Mouse (Mus musculus) left cerebral cortex, adult 9 months (tissue): ENCODE measurements around the gene Htt.
"Not testable (repeated sequence)": the region's sequence is repeated elsewhere in the genome, so short reads cannot be mapped to it uniquely, and the experiment has no call there.

Experiments used
- DNase-seq, 2 experiments: peaks; one replicate each; pipeline ENCODE4 v3.0.0; 2022; ENCODE audit warnings: low spot score in 2 of 2

Htt gene

DNA sequence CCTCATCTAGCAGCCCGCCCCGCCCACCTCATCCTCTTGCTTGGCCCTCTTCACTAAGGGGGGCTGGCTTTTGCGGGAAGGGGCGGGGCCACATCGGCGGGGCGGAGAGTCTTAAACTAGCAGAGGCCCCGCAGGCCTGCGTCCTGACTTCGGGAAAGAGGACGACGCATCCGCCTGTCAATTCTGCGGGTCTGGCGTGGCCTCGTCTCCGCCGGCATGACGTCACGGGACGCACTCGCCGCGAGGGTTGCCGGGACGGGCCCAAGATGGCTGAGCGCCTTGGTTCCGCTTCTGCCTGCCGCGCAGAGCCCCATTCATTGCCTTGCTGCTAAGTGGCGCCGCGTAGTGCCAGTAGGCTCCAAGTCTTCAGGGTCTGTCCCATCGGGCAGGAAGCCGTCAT, at the start of gene Htt:
Gene Htt (plus strand): TSS at position 232 of the 400 bp plus-strand sequence.
- peak; percentile 95 to 97 for DNase-seq

DNA sequence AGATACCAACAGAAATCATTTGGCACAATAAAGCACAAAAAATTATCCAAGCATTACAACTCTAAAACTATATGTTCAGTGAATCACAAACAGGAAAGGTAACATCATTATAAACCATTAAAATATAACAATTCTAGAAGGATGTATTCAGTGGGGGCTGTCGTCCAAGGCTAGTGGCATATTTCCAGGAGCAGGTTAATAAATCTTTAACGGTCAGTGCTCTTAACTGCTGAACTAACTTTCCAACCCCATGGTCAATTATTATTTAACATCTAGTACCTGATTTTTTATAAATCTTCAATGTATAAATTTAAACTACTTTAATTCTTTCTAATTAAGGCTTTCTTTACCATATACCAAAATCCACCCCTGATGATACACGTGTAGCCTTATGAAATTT, 47.2 kb upstream of the Htt start:
- DNase-seq = not testable (repeated sequence)

DNA sequence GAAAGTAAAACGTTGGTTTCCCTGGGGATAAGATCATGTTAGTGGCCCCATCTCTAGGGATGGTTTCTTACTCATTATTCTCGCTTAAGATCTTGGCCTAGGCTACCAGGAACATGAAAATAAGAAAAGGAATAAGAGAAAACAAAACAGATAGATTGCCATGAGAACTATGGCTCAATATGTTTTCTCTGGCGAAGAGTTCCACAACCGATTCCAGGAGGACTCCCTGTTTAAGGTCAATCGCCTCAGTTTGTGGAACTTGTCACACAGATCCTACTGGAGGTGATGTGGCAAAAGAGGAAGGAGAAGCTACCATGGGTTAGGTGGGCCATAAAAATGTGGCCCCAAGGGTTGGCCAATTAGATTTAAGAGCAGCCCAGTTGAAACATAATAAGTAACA, 46.7 kb upstream of the Htt start:
- no peak for DNase-seq

DNA sequence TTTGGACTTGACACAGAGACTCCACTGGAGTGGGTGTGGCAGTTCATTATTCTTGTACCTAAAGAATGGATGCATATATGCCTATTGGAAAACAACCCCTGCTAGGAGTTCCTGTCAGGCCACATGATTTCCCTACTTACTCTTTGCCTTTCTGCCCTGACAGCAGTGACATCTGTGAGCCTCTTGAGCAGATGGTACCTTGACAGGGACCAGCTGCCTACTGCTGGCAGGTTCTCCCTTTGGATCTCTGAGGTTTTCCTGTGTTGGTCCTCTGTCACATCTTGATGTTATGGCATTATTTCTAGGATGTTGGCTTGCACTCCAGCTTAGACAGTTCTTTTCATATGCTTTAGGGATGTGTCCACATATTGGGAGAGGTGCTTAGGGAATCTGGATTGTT, 32.4 kb upstream of the Htt start:
- DNase-seq = no peak

DNA sequence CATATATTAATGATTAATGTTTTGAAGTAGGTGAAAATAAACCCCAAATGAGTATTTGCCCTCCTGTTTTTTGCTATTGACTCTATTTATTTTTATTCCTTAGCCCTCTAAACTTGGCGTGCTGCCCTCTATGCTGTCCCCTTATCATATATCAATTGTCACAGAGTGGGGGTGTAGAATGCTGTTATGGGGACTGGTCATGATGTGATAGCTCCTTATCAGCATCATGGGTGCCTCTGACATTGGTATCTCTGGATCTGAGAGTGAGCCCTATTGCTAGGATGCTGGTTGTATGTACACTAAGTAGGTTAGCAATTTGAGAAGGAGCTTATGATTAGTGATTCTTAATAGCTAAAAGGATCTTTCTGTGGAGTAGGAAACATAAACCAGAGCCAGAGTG, 31.3 kb upstream of the Htt start:
- no peak for DNase-seq

DNA sequence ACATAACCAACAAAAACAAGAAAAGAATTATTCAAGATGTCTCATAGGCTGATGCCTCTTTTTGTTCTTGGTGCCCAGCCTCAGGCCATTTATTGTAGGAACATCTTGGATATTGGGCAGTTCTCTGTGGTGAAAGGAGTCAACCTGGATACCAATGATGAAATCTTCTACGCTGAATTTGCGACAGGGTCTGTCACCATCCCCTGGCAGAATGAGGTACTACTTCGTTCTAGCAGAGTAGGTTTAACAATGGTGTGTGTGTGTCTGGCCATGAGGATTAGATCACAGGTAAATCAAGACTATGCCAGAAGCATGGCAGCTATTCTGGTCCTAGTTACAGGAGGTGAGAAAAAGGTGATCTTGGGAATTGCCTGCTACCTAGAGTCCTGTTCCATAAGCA, 10.1 kb upstream of the Htt start:
- no peak for DNase-seq

DNA sequence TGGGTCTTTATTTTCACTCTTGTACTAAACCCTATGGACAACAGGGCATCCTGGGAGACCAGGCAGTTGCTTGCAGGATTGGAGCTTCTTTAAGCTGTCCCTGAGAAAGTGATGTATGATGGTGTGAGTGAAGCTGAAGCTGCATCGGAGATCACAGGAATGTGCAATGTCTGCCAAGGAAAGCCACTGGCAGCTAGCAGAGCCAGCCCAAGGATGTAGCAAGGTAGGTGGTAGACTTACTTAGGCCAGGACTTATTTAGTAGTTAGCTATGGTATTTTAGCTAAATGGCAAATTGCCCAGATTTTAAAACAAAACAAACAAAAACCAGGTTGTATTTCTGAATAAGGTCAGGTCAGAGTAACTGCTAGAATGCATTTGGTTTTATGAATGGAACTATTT, 2.8 kb upstream of the Htt start:
- DNase-seq = no peak

DNA sequence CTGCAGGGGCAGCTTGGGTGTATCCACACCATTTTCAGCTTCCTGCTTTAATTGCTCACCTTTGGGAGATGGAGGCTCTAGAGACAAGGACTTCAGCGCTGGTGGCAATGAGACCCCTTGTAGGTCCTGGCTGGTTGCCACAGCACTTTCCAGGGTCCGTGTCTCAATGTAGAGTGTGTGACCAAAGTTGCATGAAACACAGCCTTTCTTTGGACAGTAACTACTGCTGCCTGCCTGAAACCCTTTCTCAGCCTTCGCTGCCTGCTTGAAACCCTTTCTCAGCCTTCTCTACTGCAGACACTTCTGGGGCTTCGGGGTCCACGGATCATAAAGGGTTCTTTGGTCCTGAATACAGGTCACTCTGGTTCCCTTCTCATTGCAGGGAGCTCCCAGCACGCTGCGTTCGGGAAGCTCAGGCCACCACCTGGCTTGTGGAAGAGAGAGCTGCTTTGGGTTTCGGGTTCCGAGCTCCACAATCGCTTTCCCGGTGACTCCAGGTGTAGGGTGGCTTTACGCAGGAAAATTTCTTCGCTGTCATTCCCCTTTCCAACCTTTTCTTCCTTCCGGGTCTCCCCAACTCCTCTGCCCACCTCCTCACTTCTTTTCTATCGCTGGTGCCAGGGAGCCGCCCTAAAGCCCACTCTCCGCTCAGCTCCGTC, 561 bp upstream of the Htt start:
- DNase-seq = no peak

DNA sequence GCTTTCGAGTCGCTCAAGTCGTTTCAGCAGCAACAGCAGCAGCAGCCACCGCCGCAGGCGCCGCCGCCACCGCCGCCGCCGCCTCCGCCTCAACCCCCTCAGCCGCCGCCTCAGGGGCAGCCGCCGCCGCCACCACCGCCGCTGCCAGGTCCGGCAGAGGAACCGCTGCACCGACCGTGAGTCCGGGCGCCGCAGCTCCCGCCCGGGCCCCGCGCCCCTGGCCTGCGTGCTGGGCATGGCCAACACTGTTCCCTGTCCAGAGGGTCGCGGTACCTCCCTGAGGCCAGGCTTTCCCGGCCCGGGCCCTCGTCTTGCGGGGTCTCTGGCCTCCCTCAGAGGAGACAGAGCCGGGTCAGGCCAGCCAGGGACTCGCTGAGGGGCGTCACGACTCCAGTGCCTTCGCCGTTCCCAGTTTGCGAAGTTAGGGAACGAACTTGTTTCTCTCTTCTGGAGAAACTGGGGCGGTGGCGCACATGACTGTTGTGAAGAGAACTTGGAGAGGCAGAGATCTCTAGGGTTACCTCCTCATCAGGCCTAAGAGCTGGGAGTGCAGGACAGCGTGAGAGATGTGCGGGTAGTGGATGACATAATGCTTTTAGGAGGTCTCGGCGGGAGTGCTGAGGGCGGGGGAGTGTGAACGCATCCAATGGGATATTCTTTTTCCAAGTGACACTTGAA, 533 bp downstream of the Htt start:
- DNase-seq = peak; percentile 38 to 61

DNA sequence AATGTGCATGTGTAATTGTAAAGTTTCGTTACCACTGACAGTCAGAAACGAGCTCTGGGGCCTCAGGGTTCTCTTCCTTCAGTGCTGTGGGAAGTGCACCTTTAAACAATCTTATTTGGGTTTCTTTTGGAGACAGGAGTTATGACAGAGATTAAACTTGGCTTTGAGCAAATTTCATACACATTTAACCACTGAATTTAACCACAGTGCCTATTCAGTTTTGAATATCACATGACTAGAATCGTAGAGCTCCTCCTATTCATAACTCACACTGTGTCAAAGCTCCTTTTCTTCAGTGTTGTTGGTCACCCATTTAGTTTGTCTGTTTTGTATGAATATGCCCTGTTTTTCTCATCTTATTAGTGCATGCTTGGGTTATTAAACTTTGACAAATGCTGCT, 10.3 kb downstream of the Htt start:
- no peak for DNase-seq

DNA sequence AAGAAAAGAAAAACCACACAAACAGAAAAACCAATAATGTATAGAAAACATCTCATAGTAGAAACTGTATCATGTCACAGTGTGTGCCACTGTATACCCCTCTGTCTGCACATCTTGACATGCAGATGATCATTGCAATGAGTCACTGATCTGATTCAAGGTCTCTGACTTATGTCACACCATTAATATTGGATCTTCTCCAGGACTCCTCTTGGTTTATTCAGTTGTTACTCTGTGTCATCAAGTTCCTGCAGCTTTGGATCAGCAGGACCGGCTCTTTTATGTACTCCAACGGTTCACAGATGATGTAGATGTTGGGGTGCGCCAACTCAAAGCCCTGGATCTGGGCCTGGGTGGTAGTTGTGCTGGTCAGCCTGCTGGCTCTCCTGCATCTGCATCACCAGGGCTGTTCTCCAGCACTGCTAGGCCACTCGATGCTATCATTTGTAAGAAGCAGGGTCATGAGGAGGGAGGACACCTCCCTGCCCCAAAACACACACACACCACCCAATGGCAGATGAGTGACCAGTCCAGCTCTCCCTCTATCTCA, 11.2 kb downstream of the Htt start:
- DNase-seq = no peak

DNA sequence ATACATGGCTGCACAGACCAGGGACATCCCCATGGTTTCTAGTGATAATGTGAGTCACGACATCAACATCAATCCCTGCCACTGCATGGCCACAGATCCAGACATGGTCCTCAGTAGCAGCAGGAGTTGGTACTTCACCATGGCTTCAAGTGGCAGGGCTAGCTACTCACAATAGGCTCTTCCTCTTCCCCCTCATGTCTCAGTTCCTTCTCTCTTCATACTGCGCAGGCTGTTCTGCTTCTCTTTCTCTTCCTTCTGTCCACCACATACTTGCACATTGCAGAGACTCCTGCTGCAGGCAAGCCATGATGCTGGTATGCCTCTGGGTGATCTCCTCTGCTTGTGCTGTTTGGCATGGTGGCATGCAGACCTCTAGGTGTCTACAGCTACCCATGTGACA, 11.9 kb downstream of the Htt start:
- DNase-seq = no peak

DNA sequence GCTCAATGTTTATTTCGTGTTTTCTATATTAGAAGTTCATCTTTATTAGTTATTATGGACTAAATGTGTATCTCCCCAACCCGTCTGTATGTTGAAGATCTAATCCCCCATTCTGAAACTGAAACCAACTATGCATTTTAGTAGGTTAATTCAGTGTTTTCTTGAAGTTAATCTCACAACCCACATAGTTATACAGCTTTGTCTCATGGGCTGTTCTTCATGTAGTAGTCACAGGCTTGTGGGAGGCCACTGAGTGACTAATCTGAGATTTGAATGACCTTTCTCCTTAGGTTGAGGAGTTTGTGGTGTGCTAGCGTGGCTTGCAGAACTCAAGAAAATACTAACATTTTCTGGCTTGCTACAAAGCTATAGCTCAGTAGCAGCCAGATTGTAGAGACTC, 23.5 kb downstream of the Htt start:
- no peak for DNase-seq

DNA sequence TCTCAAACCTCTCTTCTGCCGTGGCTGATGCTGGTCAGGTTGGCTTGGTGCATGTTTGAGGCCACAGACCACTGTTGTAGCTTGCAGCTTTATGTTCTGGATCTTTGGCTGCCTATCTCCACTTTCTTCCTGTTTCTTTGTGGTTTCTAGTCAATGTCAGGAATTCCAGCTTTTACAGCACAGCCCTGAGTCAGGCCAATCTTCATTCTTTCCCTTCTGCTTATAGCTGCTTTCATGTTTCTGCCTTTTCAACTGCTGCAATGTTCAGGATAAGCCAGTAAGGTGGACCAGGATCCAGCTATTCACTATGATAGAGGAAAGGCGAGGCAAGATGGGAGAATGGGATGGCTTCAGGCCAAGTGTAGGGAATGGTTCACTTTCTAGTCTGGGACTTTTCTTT, 29.6 kb downstream of the Htt start:
- DNase-seq = no peak

DNA sequence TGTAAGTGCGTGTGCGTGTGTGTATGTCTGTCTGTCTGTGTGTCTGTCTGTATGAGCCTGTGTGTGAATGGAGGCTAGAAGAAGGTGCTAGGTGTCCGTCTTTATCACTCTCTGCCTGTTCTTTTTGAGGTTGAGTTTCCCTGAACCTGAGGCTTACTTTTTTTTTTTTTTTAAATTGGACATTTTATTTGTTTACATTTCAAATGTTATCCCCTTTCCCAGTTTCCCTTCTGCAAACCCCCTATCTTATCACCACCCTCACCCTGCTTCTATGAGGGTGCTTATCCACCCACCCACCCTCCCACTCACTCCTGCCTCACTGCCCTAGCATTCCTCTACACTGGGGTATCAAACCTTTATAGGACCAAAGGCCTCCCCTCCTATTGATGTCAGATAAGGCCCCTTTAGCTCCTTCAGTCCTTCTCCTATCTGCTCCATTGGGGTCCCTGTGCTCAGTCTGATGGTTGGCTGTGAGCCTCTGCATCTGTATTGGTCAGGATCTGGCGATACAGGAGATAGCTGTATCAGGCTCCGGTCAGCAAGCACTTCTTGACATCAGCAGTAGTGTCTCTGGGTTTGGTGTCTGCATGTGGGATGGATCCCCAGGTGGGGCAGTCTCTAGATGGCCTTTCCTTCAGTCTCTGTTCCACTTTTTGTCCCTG, 38.9 kb downstream of the Htt start:
- no peak for DNase-seq

DNA sequence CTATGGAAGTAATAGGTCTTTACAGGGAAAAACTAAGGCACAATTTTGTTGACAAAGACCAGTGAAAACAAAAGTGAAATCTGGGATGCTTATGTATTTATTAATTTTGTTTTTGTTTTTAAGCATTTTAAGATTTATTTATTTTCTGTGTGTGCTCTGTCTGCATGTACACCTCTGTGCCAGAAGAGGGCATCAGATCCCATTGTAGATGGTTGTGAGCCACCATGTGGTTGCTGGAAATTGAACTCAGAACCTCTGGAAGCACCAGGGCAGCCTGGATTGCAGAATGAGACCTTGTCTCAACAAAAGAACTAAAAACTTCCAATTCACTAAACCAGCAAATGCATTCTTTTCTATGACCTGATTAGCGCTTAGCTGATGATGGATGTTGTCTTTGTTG, 44.5 kb downstream of the Htt start:
- no peak for DNase-seq

DNA sequence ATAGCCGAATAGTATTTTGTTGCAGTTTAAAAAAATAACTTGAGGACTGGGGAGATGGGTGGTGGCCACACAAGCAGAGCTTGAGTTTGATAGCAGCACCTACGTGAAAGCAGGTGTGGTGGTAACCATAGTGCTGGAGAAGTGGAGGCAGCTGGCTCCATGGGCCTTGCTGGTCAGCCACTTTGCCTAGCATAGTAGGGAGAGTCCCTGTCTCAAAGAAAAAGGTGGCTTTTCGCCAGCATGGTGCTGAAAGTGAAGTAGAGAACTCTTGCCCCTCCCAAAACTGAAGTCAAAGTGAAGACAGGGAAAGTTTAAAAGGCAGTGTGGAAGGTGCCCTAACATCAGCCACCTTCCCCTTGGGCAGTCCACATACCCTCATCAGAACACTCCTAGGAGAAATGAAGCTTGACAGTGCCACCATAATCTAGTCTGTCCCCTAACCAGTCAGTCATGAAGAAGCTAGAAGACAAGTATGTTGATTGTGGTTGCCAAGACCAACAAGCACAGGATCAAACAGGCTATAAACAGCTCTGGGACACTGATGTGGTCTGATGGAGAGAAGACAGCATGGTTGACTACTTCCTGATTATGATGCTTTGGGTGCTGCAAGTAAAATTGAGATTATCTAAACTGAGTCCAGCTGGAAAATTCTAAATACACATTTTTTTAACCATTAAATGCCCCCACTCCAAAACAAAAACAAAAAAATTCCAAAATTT, 61.0 kb downstream of the Htt start:
- no peak for DNase-seq

DNA sequence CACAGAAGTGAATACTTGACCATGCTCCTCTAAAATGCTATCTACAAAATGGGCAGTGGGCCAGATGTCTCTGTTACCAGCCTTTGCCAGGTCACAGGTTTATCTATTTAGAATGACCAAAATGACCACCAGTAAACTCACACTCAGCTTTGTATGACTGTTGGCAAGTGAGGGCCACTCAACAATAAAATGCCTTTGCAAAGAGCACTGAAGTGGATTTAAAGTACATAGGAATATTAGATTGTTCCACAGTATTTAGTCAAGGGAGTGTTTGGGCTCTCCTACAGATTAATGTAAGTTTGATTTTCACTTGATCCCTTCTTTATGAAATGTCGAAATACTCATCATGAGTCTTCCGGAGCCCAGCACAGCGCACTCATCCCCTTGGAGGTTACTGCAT, 92.5 kb downstream of the Htt start:
- no peak for DNase-seq

DNA sequence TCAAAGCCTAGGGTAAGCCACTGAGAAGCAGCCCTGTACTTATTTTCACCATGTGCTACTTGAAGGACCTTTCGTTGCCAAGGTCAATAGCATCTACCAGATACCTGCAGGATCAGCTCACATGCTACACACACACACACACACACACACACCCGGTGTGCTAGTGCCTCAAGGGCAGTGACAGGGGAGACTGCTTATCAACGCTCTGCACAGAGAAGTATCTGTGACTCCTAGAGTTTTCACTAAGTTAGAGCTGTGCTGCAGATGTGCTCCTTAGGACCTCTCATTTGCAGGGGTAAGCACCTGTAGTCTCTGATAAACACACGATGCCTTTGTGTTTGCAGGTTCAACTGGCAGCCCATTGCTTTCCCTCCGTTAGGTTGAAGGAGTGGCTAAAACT, 103.8 kb downstream of the Htt start:
- DNase-seq = no peak

DNA sequence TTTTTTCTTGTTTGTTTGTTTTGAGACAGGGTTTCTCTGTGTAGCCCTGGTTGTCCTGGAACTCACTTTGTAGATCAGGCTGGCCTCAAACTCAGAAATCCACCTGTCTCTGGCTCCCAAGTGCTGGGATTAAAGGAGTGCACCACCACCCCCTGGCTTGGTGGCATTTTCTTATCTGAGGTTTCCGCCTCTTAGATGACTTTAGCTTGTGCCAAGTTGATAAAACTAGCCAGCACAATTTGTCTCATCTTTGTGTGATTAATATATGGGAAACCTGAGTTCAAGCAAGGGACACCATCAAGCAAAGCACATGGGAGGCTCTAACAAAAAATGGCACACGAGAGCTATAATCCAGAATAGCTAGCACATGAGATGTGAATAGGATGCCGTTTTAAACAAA, 118.8 kb downstream of the Htt start:
- DNase-seq = not testable (repeated sequence)

DNA sequence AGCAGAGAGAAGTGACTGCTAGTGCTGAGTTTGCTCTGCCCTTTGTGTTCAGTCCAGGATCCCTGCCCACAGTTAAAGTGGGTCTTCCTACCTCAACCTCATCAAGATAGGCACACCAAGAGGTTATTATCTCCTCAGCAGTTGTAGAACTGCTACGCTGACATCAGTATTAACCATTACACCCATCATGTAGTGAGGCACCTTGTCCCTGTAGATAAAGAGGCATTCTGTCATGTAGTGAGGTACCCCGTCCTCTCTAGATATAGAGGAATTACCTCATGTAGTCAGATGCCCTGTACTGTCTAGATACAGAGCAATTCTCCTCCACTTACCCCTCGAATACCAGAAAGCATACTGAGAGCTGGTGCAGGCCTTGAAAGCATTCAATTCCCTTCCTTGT, 119.5 kb downstream of the Htt start:
- no peak for DNase-seq

DNA sequence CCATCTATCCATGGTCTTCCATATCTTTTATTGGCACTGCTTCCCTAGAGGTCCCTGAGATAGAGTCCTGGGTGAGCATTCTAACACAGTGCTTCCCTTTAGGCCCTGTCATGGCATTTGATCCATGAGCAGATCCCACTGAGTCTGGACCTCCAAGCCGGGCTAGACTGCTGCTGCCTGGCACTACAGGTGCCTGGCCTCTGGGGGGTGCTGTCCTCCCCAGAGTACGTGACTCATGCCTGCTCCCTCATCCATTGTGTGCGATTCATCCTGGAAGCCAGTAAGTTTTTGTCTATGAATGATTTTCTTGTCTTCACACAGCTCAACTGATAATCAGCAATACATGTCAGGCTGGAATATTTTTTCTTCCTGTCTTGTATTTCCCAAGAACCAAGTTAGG, 123.7 kb downstream of the Htt start:
- no peak for DNase-seq
